Mouse (Mus musculus) heart, postnatal 36 days (tissue): ENCODE results near the gene Cfap100. TPM values are rescaled to one million over a fixed set of nuclear protein-coding genes. Genes with fewer than 3 reads are reported as not detected.
A peak's percentile ranks its signal among the peaks of the same experiment; 100 is the strongest.

Experiments
- DNase-seq, 2 experiments: peaks; one replicate each; pipeline ENCODE4 v3.0.0; 2021 to 2022
- intact Hi-C: fragments of 180-260 bp; cut with DNase I; formaldehyde crosslinking; loops from one replicate; pipeline ENCODE4 v1.15.1; 2025
- total RNA-seq, 2 experiments: library from RNA; stranded (reverse); gene quantifications; 2 replicates each; pipeline ENCODE4 v1.2.3; 2021

Cfap100 gene
- total RNA-seq, 2 experiments from 2014 or later, result 0.35 TPM; not detected in 1

DNA sequence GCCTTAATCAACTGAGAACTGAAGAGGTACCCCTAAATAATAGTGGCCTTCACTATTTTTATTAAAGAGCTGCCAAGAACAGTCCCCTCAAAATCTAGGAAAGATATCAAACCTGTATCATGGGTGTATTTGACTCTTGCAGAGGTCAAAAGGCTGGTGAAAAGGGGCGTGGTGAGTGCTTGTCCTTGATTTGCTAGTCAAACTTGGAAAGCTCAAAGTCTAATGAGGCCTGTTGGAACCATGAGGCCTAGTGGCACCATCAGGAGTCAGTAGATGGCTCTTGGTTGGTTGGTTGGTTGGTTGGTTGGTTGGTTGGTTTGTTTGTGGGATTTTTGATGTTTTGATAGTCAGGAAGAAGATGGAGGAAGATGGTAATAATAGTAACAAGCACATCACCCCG lies 32.8 kb downstream of the Cfap100 start:
- no peak for DNase-seq
- intact Hi-C loops, result no loop called here

DNA sequence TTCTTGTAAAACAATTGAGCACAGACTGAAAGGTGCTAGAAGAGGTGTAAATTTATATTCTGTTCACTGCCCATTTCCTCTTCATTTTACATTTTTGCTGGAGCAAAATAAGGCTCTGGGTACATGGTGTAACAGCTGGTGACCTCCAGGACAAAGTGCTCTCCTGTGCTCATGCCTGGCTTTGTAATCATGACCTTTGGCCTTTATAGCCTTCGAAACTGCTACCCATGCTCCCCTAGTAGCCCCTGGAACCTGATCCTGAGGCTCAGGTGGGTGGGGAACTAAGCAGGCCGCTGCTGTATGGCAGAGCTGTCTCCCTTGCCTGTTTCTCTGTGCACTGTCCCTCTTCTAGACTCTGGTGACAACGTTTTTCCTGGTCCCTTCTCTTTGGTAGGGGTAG lies 34.6 kb downstream of the Cfap100 start:
- intact Hi-C loops, result no loop called here

DNA sequence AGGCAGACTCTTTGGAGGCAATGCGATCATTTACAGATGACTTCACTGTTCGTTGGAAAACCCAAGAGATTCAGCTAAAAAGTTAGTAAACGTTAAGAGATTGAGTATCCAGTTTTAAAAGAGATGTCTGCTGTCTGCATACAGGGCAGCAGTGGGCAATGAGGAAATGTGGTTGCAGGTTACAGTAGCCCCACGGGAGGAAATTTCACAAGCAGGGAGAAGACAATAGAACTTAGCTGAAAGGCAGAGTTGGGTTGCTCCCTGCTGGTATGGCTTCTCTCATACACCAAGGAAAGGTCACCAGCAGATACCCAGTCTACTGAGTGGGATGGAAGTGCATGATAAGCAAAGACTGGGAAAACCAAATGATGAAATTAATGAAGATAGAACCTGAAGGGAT lies 38.0 kb downstream of the Cfap100 start:
- intact Hi-C loops, result no loop called here
- DNase-seq, result no peak

More for the DNA sequence above, 34.6 kb downstream of the Cfap100 start:
- DNase-seq, result no peak

DNA sequence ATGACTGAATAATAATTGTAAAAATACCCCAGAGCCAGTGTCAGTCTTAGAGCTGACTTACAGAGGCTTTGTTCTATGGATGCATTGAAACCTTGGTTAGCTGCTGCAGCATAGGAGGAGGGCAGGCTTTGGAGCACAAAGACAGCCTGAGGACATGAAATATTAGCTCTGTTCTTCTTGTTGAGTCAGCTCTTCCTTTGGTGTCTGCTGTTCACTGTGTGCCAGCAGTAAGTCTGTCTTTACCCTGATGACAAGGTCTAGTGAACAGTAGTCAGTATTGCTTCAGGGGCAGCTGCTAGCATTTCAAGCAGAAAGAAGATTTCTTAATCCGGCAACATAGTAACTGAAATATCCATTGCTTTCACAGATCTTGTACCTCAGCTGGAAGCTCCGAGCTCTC lies 47.1 kb downstream of the Cfap100 start:
- DNase-seq, result no peak
- intact Hi-C loops, result no loop called here

- intact Hi-C loops, result no loop called here
- DNase-seq, result no peak
Measured at GRCm38 (mm10) chr6:90377708-90378107, 50.9 kb downstream of the Cfap100 start.

DNA sequence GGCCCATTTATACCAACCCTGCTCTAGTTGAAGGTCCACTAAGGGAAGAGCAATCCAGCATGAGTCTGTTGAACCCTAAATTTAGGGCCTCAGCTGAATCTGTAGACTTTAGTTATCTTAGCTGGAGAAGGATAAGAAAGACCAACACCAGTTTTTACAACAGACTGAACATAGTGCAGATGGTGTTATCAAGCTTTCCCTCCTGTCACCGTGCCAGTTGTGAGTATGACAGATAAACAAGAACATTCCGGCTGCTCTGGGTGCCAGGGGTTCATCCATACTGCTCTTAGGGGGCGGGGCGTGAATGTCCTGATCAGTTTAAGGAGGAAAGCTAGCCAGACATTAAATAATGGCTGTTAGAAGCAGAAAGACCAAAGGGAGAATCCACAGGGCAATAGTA lies 54.0 kb downstream of the Cfap100 start:
- intact Hi-C loops, result no loop called here
- DNase-seq, result no peak

DNA sequence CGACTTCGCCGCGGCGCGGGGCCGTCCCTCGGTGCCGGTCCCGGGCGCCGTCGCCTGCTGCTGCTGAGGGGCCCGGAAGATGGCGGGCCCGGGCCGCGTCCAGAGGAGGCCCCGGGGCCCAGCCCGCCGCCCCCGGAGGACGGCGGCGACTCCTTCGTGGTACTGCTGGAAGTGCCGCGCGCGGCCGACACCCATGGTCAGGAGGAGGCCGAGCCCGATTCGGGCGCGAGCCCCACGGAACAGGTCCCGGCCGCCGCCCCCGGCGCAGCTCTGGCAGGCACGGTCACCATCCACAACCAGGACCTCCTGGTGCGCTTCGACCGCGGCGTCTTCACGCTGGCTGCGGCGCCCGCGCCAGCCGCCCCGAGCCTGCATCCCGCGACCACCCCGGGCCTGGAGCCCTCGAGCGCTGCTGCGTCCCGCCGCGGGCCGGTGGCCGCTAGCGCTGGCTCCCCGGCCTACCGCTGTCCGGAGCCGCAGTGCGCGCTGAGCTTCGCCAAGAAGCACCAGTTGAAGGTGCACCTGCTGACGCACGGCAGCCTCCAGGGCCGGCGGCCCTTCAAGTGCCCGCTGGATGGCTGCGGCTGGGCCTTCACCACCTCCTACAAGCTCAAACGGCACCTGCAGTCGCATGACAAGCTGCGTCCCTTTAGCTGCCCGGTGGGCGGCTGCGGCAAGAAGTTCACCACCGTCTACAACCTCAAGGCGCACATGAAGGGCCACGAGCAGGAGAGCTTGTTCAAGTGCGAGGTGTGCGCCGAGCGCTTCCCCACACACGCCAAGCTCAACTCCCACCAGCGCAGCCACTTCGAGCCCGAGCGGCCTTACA lies 58.7 kb downstream of the Cfap100 start:
- intact Hi-C loops, result no loop called here
- DNase-seq, result peak in 1 of 2 experiments; percentile 38

DNA sequence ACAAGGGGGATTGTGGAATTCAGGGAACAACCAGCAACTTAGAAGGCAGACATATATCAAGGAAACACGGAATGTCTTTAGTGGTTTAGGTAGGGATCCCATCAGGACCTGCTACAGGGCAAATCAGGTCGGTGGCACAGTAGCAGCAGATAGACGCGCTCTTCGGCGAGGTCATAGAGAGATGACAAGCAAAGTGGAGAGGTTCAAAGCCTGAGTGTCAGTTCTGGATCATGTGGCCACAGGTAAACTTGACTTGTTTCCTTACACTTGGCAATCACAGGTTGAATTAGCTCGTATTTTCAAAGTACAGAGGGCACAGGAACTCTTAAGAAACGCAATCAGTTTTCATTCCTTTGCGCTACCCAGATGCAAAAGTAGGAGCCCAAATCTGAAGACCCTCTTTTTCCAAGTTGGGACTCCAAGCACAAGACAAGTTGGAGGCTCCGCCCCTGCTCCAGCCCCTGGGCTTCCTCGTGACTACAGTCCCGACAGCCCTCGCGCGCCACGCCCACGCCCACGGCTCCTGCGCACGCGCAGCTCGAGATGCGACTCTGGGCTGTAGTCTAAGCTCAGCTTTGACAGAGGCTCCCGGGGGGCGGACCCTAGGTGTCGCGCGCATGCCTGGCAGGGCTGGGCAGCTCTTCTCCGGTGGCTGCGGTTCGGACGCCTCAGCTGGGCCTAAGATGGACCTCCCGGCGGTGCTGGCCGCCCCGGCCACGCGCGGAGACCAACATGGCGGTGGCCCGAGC lies 59.4 kb downstream of the Cfap100 start, which contains the start of gene Zxdc:
TSS of gene Zxdc (plus strand) at position 517 of the 749 bp plus-strand sequence.
- intact Hi-C loops, result no loop called here
- peak; percentile 99 for DNase-seq

DNA sequence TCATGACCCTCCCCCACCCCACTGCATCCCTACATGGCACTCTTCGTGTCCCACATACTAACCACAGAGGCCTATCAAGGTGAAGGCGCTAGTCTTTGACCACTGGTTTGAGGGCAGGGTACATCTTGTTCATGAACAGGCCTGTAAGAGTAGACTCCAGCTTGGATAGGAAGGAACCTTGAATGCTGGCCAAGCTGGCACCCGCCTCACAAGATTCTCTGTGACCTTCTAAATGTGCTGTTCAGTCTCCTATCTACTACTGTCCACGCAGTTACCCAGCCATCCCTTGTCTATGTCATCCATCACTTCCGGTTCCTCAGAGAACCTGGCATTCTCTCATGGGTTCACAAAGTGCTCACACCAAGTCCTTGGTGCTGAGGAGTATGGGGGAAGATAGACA lies 65.3 kb downstream of the Cfap100 start:
- intact Hi-C loops, result no loop called here
- DNase-seq, result no peak

- intact Hi-C loops, result no loop called here
- DNase-seq, result no peak
Measured at GRCm38 (mm10) chr6:90360922-90361614, 67.5 kb downstream of the Cfap100 start.

DNA sequence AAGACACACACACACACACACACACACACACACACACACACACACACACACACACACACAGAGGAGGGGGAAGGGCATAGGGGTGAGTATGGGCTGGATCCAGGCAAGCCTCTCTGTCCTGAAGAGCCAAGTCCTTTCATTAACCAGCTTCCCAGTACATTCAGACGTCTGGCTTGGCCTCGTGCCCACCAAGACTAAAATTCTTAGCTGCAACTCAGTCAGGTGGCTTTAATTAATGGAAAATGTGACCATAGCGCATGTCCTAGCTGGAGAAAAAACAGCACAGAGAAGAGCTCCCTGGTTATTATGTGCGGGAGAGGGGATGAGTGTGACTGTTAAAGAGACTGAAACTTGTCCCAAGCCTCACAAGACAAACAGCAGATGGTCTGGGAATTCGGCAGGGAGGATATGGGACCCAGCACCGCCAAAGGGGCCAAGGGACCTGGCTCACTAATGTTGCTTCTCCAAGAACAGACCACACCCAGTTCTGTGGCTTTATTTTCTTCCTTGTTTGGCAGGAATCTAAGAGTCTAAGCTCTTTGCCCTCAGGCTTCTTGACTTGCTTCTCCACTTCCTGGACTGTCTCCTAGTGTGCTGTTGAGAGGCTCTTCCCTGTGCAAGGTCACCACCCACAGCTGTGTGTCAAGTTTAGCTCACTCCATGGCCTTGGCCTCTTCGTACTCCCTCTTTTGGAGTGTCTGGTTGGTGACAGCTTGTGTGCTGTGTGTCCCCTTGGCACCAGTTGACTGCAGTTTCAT lies 68.4 kb downstream of the Cfap100 start:
- DNase-seq, result peak; percentile 56 to 68
- intact Hi-C loops, result no loop called here

- no peak for DNase-seq
- intact Hi-C loops, result no loop called here
Measured at GRCm38 (mm10) chr6:90359445-90359844, 69.2 kb downstream of the Cfap100 start.

GRCm38 (mm10) chr6:90358142-90358541 lies 70.5 kb downstream of the Cfap100 start:
- DNase-seq, result no peak

More at GRCm38 (mm10) chr6:90358142-90358541, 70.5 kb downstream of the Cfap100 start:
- intact Hi-C loops, result no loop called here

Other genes with a start within 250 kb of the Cfap100 start
- gene V1ra8, start 226.0 kb downstream of the Cfap100 start, total RNA-seq, result not detected
- gene Vmn1r53, start 204.4 kb downstream of the Cfap100 start, total RNA-seq, result not detected
- not detected for gene Vmn1r54, start 182.5 kb downstream of the Cfap100 start, total RNA-seq
- not detected for gene BC048671, start 127.6 kb downstream of the Cfap100 start, total RNA-seq
- gene Chst13, start 103.6 kb downstream of the Cfap100 start, total RNA-seq, result not detected
- not detected for gene Uroc1, start 95.5 kb downstream of the Cfap100 start, total RNA-seq
- 10 to 100 TPM; 14.4 to 14.6 TPM for gene Zxdc, start 59.3 kb downstream of the Cfap100 start, total RNA-seq
- 10 to 100 TPM; 60.8 to 87.4 TPM for gene Klf15, start 33.8 kb upstream of the Cfap100 start, total RNA-seq
- 1 to 10 TPM; 1.9 to 2.2 TPM for gene Aldh1l1, start 57.6 kb upstream of the Cfap100 start, total RNA-seq
- 10 to 100 TPM; 68.8 to 72.1 TPM for gene Slc41a3, start 175.9 kb upstream of the Cfap100 start, total RNA-seq